Mouse (Mus musculus) hindbrain, embryonic 15.5 days (tissue): ENCODE results near the gene Ganab. TPM values are rescaled to one million over a fixed set of nuclear protein-coding genes. Genes with fewer than 3 reads are reported as not detected.
"Not testable (repeated sequence)": the region's sequence is repeated elsewhere in the genome, so short reads cannot be mapped to it uniquely, and the experiment has no call there.

ENCODE experiments used
- ATAC-seq: fragments of 200-750 bp; cut with Nextera tagmentation; 2 replicates; pipeline ENCODE4 v1.8.0; 2017; ENCODE audit warnings: low read depth, moderate number of reproducible peaks, moderate TSS enrichment; ENCODE audit not compliant: low FRiP score
- H3K27ac ChIP-seq: fragments of 300-500 bp; sonication (generic); replicated peaks from 2 replicates; pipeline ENCODE4 v1.5.1; 2015; ENCODE audit warnings: mild to moderate bottlenecking, inconsistent platforms
- H3K27me3 ChIP-seq: fragments of 300-500 bp; sonication (generic); 2 replicates; pipeline ENCODE4 v1.6.1; 2015; ENCODE audit warnings: control low read depth, inconsistent platforms
- H3K36me3 ChIP-seq: fragments of 300-500 bp; sonication (generic); 2 replicates; pipeline ENCODE4 v1.6.1; 2015; ENCODE audit warnings: control low read depth, inconsistent platforms
- H3K4me1 ChIP-seq: fragments of 300-500 bp; sonication (generic); replicated peaks from 2 replicates; pipeline ENCODE4 v1.6.1; 2015; ENCODE audit warnings: control low read depth, inconsistent platforms
- H3K4me2 ChIP-seq: fragments of 300-500 bp; sonication (generic); 2 replicates; pipeline ENCODE4 v1.6.1; 2015; ENCODE audit warnings: moderate library complexity, mild to moderate bottlenecking, inconsistent platforms
- H3K4me3 ChIP-seq: fragments of 300-500 bp; sonication (generic); 2 replicates; pipeline ENCODE4 v1.5.1; 2015; ENCODE audit warnings: mild to moderate bottlenecking, inconsistent platforms
- H3K9ac ChIP-seq: fragments of 300-500 bp; sonication (generic); 2 replicates; pipeline ENCODE4 v1.6.1; 2015; ENCODE audit warnings: inconsistent platforms
- H3K9me3 ChIP-seq: fragments of 300-500 bp; sonication (generic); 2 replicates; pipeline ENCODE4 v1.6.1; 2016; ENCODE audit warnings: control low read depth, inconsistent platforms
- WGBS: fragments of 180-500 bp; shearing (Covaris S2); methylation state at CpG from one replicate; pipeline ENCODE4 v1.1.7; 2015; 5-methylcytosine and 5-hydroxymethylcytosine counted together
- polyA plus RNA-seq: library from polyadenylated mRNA; unstranded; fragments of >200 nt; fragmentation: Nextera tagmentation; extraction: Ambion mirVana; gene quantifications from 2 replicates; pipeline ENCODE4 v1.2.1, GENCODE M21; 2015

Gene Ganab
- 83.0 and 84.9 TPM in 2 replicates for polyA plus RNA-seq

DNA sequence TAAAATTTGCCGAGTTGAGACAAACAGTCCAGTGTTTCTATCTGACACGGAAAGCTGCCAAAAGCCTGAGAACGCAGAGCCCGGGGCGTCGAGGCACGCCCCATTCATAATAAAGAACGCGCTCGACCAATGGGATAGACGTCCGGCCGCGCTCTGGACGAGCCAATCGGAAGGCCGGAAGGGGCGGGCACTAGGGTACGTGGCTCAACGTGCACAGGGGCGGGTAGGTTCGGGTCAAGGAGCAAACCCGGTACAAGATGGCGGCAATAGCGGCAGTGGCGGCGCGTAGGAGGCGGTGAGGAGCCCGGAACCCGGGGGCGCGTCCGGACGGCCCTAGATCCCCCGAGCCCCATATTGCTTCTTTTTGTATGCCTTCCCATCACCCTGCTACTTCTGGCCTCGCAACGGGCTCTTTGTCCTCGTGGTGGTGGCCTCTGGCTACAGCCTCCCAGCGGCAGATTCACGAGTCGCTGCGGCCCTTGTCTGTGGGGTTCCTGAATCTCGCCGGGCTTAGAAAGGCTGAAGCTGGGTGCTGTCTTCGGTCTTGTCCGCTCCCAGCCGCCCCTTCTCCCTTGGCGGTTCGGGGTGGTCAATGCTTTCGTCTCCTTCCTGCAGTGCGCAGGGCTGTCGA is at the start of gene Ganab:
Ganab (plus strand) TSS at position 207 of the 631 bp plus-strand sequence.
- ATAC-seq = peak; percentile 98

GRCm38 (mm10) chr19:8848356-8848755 is 49.5 kb upstream of the Ganab start:
- H3K4me3 ChIP-seq = no peak overlapping the region
- H3K4me1 ChIP-seq = no peaks in the 10 kb centered on the region
- H3K9me3 ChIP-seq = no peaks in the 10 kb centered on the region
- WGBS = 91% methylated on average over 5 of the region's 5 CpGs
- no peak overlapping the region for H3K4me2 ChIP-seq
- H3K36me3 ChIP-seq = peaks cover 32% of the 10 kb centered on the region
- H3K27ac ChIP-seq = no peak overlapping the region
- no peaks in the 10 kb centered on the region for H3K27me3 ChIP-seq
- H3K9ac ChIP-seq = no peak overlapping the region
- no peak for ATAC-seq

More for the DNA sequence above, at the start of gene Ganab:
- WGBS = under 1% methylated on average over 53 of the region's 53 CpGs
- H3K4me3 ChIP-seq = peak within 1 kb of the TSS; percentile 60
- H3K27ac ChIP-seq = peak within 1 kb of the TSS; percentile 81
- peak within 1 kb of the TSS; percentile 66 for H3K4me2 ChIP-seq
- H3K27me3 ChIP-seq = no peaks in the 10 kb centered on the region
- H3K9me3 ChIP-seq = no peaks in the 10 kb centered on the region
- H3K36me3 ChIP-seq = peaks cover 16% of the 10 kb centered on the region
- H3K9ac ChIP-seq = peak within 1 kb of the TSS; percentile 84
- peaks cover 29% of the 10 kb centered on the region for H3K4me1 ChIP-seq

- Histone ChIP-seq H3K9ac (no peak within 1 kb of the TSS), H3K4me2 (no peak within 1 kb of the TSS), H3K4me3 (no peak within 1 kb of the TSS), H3K9me3 (no peaks in the 10 kb centered on the region), H3K36me3 (peaks cover 29% of the 10 kb centered on the region), H3K27ac (no peak within 1 kb of the TSS), H3K4me1 (no peaks in the 10 kb centered on the region), H3K27me3 (no peaks in the 10 kb centered on the region)
- 0 out of 2 replicates have a peak, but pooled peaks have one; percentile 55 for ATAC-seq
- 43% methylated on average over 7 of the region's 7 CpGs for WGBS
Measured at GRCm38 (mm10) chr19:8850402-8850901, 47.4 kb upstream of the Ganab start, which contains the start of gene Lrrn4cl. Lrrn4cl (plus strand) TSS chr19:8850768.

GRCm38 (mm10) chr19:8851639-8852038 is 46.2 kb upstream of the Ganab start:
- no peak for ATAC-seq
- H3K9ac ChIP-seq = no peak overlapping the region
- H3K9me3 ChIP-seq = no peaks in the 10 kb centered on the region
- no peak overlapping the region for H3K4me3 ChIP-seq
- no peaks in the 10 kb centered on the region for H3K27me3 ChIP-seq
- no peaks in the 10 kb centered on the region for H3K4me1 ChIP-seq
- peaks cover 18% of the 10 kb centered on the region for H3K36me3 ChIP-seq
- H3K4me2 ChIP-seq = no peak overlapping the region
- 67% methylated on average over 7 of the region's 7 CpGs for WGBS
- no peak overlapping the region for H3K27ac ChIP-seq

GRCm38 (mm10) chr19:8852236-8852928 is 45.5 kb upstream of the Ganab start:
- H3K4me2 ChIP-seq = no peak overlapping the region
- peaks cover 11% of the 10 kb centered on the region for H3K36me3 ChIP-seq
- WGBS = 67% methylated on average over 10 of the region's 10 CpGs
- no peak overlapping the region for H3K27ac ChIP-seq
- H3K4me3 ChIP-seq = no peak overlapping the region
- no peaks in the 10 kb centered on the region for H3K9me3 ChIP-seq
- H3K9ac ChIP-seq = no peak overlapping the region
- H3K4me1 ChIP-seq = no peaks in the 10 kb centered on the region
- no peak for ATAC-seq
- H3K27me3 ChIP-seq = no peaks in the 10 kb centered on the region

- Histone ChIP-seq H3K27ac (no peak overlapping the region), H3K27me3 (no peaks in the 10 kb centered on the region), H3K36me3 (peaks cover 6% of the 10 kb centered on the region; the same call in 1 of the 2 replicates), H3K4me2 (no peak overlapping the region), H3K9ac (no peak overlapping the region), H3K4me3 (no peak overlapping the region), H3K4me1 (no peaks in the 10 kb centered on the region), H3K9me3 (no peaks in the 10 kb centered on the region)
- WGBS = 91% methylated on average over 3 of the region's 3 CpGs
- ATAC-seq = no peak
Measured at GRCm38 (mm10) chr19:8853117-8853516, 44.8 kb upstream of the Ganab start.

DNA sequence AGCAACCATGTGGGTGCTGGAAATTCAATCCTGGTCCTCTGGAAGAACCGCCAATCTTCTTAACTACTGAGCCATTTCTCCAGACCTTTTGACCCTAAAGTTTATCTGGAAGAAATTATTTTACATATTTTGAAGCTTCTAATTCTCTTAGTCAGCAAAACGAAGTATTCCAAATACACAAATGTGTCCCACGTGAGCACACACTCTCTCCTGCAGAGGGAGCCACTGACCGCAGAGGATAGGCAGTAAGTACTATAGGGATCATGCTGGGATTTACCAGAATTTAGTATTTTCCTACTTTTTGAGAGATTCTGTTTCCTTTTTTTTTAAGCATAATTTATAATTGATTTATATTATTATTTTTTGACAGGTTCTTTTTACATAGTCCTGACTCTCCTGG is 40.2 kb upstream of the Ganab start:
- 36% methylated on average over 4 of the region's 4 CpGs for WGBS
- Histone ChIP-seq H3K4me1 (no peaks in the 10 kb centered on the region), H3K27ac (no peak overlapping the region), H3K9ac (no peak overlapping the region), H3K9me3 (no peaks in the 10 kb centered on the region), H3K36me3 (no peaks in the 10 kb centered on the region), H3K4me2 (no peak overlapping the region), H3K4me3 (no peak overlapping the region), H3K27me3 (no peaks in the 10 kb centered on the region)
- ATAC-seq = no peak

- Histone ChIP-seq H3K4me3 (no peak overlapping the region), H3K27ac (no peak overlapping the region), H3K27me3 (no peaks in the 10 kb centered on the region), H3K36me3 (no peaks in the 10 kb centered on the region), H3K9me3 (no peaks in the 10 kb centered on the region), H3K4me1 (no peaks in the 10 kb centered on the region), H3K4me2 (no peak overlapping the region), H3K9ac (no peak overlapping the region)
- no peak for ATAC-seq
- WGBS = 22% methylated on average over 1 of the region's 1 CpGs
Measured at GRCm38 (mm10) chr19:8859018-8859417, 38.9 kb upstream of the Ganab start.

DNA sequence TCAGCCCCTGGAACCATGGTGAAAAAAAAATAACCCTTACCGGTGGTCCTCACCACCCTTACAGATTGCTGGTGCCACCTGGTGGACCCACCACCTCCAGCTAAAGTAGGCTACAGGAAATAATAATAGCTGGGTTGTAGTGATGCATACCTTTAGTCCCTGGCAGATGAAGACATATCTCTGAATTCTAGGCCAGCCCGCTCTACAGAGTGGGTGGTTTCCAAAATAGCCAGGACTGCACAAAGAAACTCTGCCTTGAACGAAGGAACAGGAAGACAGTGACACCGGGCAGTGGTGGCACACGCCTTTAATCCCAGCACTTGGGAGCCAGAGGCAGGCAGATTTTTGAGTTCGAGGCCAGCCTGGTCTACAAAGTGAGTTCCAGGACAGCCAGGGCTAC is 33.6 kb upstream of the Ganab start:
- no peak overlapping the region for H3K27ac ChIP-seq
- H3K4me1 ChIP-seq = no peaks in the 10 kb centered on the region
- no peaks in the 10 kb centered on the region for H3K9me3 ChIP-seq
- H3K36me3 ChIP-seq = no peaks in the 10 kb centered on the region
- no peaks in the 10 kb centered on the region for H3K27me3 ChIP-seq
- ATAC-seq = no peak
- no peak overlapping the region for H3K9ac ChIP-seq
- no peak overlapping the region for H3K4me2 ChIP-seq
- no peak overlapping the region for H3K4me3 ChIP-seq
- WGBS = 89% methylated on average over 6 of the region's 6 CpGs

- 80% methylated on average over 3 of the region's 3 CpGs for WGBS
- Histone ChIP-seq H3K4me1 (peaks cover 16% of the 10 kb centered on the region), H3K4me3 (peak overlapping the region; percentile 92; the same call in 1 of the 2 replicates), H3K27ac (0 out of 2 replicates have a peak overlapping the region, but pooled peaks have one; percentile 81), H3K36me3 (peaks cover 17% of the 10 kb centered on the region), H3K4me2 (peak overlapping the region; percentile 92)
- H3K9ac ChIP-seq, ATAC-seq, H3K9me3 ChIP-seq, H3K27me3 ChIP-seq: not testable (repeated sequence)
Measured at GRCm38 (mm10) chr19:8870381-8870780, 27.5 kb upstream of the Ganab start.

DNA sequence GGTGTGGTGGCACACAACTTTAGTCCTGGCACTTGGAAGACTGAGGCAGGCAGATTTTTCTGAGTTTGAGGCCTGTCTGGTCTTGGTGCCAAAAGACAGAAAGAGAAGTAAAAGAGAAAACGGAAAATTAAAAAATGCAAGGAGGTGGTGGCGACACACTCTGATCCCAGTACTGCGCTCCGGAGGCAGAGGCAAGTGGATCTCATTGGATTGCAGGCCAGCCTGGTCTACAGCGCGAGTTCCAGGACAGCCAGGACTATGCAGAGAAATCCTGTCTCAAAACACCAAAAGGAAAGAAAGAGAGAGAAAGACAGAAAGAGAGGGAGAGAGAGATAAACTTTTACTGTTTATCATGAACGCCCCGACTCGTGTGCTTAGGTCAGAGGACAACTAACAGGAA is 27.0 kb upstream of the Ganab start:
- Histone ChIP-seq H3K4me2 (peak overlapping the region; percentile 92), H3K4me3 (peak overlapping the region; percentile 92), H3K36me3 (peaks cover 22% of the 10 kb centered on the region), H3K27ac (peak overlapping the region; percentile 81), H3K4me1 (peaks cover 16% of the 10 kb centered on the region), H3K9me3 (no peaks in the 10 kb centered on the region), H3K9ac (peak overlapping the region; percentile 99), H3K27me3 (no peaks in the 10 kb centered on the region)
- ATAC-seq = peak; percentile 52
- WGBS = 61% methylated on average over 9 of the region's 9 CpGs
